Mouse (Mus musculus) neural tube, embryonic 12.5 days (tissue): ENCODE measurements around the gene Clec3a. TPM values are rescaled to one million over a fixed set of nuclear protein-coding genes. Genes with fewer than 3 reads are reported as not detected.

Experiments used
- ATAC-seq: fragments of 200-750 bp; cut with Nextera tagmentation; 2 replicates; pipeline ENCODE4 v1.8.0; 2017; ENCODE audit warnings: low read depth, mild to moderate bottlenecking, moderate TSS enrichment, moderate library complexity; ENCODE audit not compliant: low FRiP score
- H3K27ac ChIP-seq: fragments of 300-500 bp; sonication (generic); 2 replicates; pipeline ENCODE4 v1.5.1; 2016
- H3K27me3 ChIP-seq: fragments of 300-500 bp; sonication (generic); replicated peaks from 2 replicates; pipeline ENCODE4 v1.6.1; 2016; ENCODE audit warnings: mild to moderate bottlenecking
- H3K36me3 ChIP-seq: fragments of 300-500 bp; sonication (generic); 2 replicates; pipeline ENCODE4 v1.6.1; 2016; ENCODE audit warnings: mild to moderate bottlenecking
- H3K4me1 ChIP-seq: fragments of 300-500 bp; sonication (generic); 2 replicates; pipeline ENCODE4 v1.6.1; 2016
- H3K4me2 ChIP-seq: fragments of 300-500 bp; sonication (generic); replicated peaks from 2 replicates; pipeline ENCODE4 v1.6.1; 2016; ENCODE audit warnings: mild to moderate bottlenecking
- H3K4me3 ChIP-seq: fragments of 300-500 bp; sonication (generic); 2 replicates; pipeline ENCODE4 v1.5.1; 2016
- H3K9ac ChIP-seq: fragments of 300-500 bp; sonication (generic); 2 replicates; pipeline ENCODE4 v1.6.1; 2016; ENCODE audit warnings: mild to moderate bottlenecking
- H3K9me3 ChIP-seq: fragments of 300-500 bp; sonication (generic); 2 replicates; pipeline ENCODE4 v1.6.1; 2016; ENCODE audit warnings: mild to moderate bottlenecking
- WGBS: fragments of 180-500 bp; shearing (Covaris S2); methylation state at CpG from one replicate; pipeline ENCODE4 v1.1.7; 2016; 5-methylcytosine and 5-hydroxymethylcytosine counted together
- polyA plus RNA-seq: library from polyadenylated mRNA; unstranded; fragments of >200 nt; fragmentation: Nextera tagmentation; extraction: Ambion mirVana; gene quantifications from 2 replicates; pipeline ENCODE4 v1.2.1, GENCODE M21; 2016

The Clec3a gene
- 0.37 TPM in 1 of 2 replicates, not detected in the other for polyA plus RNA-seq

- no peaks in the 10 kb centered on the region for H3K4me1 ChIP-seq
- H3K9me3 ChIP-seq = no peaks in the 10 kb centered on the region
- no peak within 1 kb of the TSS for H3K4me2 ChIP-seq
- no peak within 1 kb of the TSS for H3K27ac ChIP-seq
- WGBS = 88% methylated on average over 8 of the region's 8 CpGs
- ATAC-seq = no peak
- no peaks in the 10 kb centered on the region for H3K36me3 ChIP-seq
- no peak within 1 kb of the TSS for H3K4me3 ChIP-seq
- H3K9ac ChIP-seq = no peak within 1 kb of the TSS
- H3K27me3 ChIP-seq = no peaks in the 10 kb centered on the region
These were observed at the start of gene Clec3a for GRCm38 (mm10) chr8:114417786-114418185. TSS of gene Clec3a (plus strand) at chr8:114418086.

- no peaks in the 10 kb centered on the region for H3K27me3 ChIP-seq
- no peak overlapping the region for H3K4me3 ChIP-seq
- no peaks in the 10 kb centered on the region for H3K9me3 ChIP-seq
- peak overlapping the region; percentile 38 for H3K4me2 ChIP-seq
- ATAC-seq = no peak
- H3K27ac ChIP-seq = no peak overlapping the region
- no peak overlapping the region for H3K9ac ChIP-seq
- WGBS = 40% methylated on average over 27 of the region's 27 CpGs
- H3K4me1 ChIP-seq = no peaks in the 10 kb centered on the region
- H3K36me3 ChIP-seq = 0 out of 2 replicates have a peak, but pooled peaks cover 2% of the 10 kb centered on the region
These were observed 48.6 kb upstream of the Clec3a start for GRCm38 (mm10) chr8:114369038-114369976.

DNA sequence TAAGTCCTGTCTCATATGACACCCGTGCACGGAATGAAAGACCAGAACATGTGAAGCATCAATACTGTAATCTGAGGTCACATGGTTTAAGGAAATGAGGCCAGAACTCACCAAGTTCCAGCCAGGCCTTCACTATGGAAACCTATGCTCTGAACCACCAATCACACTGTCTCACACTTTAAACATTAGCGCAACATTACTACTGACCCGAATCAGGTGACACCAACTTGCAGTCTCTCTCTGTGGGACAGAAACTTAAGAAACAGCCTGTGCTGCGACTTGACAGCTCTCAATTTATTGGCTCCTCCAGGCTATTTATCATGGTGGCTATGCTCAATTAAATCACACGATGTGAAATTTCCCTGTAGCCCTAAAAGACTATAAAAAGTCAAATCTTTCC is 43.5 kb upstream of the Clec3a start:
- Histone ChIP-seq H3K9ac (no peak overlapping the region), H3K4me1 (no peaks in the 10 kb centered on the region), H3K27ac (no peak overlapping the region), H3K4me2 (no peak overlapping the region), H3K36me3 (0 out of 2 replicates have a peak, but pooled peaks cover 2% of the 10 kb centered on the region), H3K9me3 (no peaks in the 10 kb centered on the region), H3K27me3 (no peaks in the 10 kb centered on the region), H3K4me3 (no peak overlapping the region)
- WGBS = 64% methylated on average over 6 of the region's 6 CpGs
- no peak for ATAC-seq

DNA sequence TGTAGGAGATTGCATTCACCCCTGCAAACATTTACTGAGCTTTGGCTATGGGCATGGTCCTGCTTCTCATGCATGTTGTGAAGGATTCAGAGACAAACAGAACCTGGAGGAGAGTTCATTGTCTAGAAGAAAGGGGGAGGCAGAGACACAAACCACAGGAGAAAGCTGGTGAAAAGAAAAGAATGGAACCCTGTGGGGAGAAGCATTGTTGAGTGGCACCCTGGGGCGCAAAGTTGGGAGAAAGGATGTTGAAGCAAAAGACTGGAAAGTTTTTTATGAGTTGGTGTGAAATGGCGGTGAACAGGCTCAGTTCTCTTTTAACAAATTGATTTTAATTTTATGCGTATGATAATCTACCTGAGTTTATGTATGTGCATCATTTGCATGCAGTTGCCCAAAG is 33.7 kb upstream of the Clec3a start:
- no peaks in the 10 kb centered on the region for H3K27me3 ChIP-seq
- WGBS = 72% methylated on average over 3 of the region's 3 CpGs
- no peaks in the 10 kb centered on the region for H3K4me1 ChIP-seq
- H3K27ac ChIP-seq = no peak overlapping the region
- no peak overlapping the region for H3K9ac ChIP-seq
- no peak overlapping the region for H3K4me3 ChIP-seq
- no peak overlapping the region for H3K4me2 ChIP-seq
- no peak for ATAC-seq
- H3K9me3 ChIP-seq = no peaks in the 10 kb centered on the region
- no peaks in the 10 kb centered on the region for H3K36me3 ChIP-seq

DNA sequence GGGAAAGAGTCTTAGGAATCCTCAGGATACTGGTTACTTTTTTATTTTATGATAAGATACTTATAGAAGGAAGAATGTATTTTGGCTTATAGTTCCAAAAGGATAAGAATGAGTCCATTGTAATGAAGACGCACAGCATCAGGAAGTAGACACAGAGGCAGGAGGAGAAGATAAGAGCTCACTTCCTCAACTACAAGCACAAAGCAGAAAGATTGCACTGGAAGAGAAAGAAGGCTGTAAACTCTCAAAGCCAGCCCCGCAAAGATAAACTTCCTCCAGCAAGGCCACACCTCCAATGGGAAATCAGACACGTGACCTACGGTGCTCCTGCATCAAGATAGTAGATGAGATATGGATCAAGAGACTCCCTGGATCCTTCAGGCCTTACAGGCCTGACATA is 30.4 kb upstream of the Clec3a start:
- Histone ChIP-seq H3K9me3 (no peaks in the 10 kb centered on the region), H3K27ac (no peak overlapping the region), H3K27me3 (no peaks in the 10 kb centered on the region), H3K4me3 (no peak overlapping the region), H3K4me1 (no peaks in the 10 kb centered on the region), H3K36me3 (no peaks in the 10 kb centered on the region), H3K4me2 (no peak overlapping the region), H3K9ac (no peak overlapping the region)
- no peak for ATAC-seq
- 87% methylated on average over 4 of the region's 4 CpGs for WGBS

DNA sequence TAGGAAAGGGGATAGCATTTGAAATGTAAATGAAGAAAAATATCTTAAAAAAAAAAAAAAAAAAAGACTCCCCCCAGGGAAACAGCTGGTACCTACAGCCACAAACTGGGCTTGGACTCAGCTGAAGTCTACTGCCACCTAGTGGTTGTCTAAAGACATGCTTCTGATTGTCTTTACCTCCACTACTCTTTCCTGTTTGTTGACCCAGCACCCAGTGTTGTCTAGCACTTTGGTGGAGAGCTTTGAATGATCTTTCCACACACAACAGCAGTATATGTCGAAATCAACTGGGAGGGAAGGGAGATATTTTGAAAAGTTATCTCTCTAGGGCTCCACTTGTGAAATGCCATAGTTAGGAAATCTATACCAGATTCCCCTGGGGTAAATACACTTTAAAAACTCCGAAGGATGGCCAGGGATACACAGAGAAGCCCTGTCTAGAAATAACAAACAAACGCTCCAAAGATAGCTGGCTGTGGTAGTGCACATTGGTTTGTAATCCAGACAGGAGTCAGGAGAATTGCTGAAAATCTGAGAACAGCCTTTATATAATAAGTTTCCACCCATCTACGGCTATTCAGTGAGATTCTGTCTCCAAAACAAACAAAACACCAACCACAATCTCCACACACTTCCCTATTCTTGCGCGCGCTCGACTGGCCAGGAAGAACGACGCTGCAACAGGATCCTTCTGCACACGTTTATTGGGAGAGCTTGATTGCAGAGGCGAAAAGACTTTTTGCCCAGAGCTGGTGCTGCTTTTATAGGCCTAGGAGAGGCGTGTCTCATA is 27.2 kb upstream of the Clec3a start:
- H3K4me3 ChIP-seq = no peak overlapping the region
- H3K9ac ChIP-seq = no peak overlapping the region
- 92% methylated on average over 12 of the region's 13 CpGs for WGBS
- H3K4me1 ChIP-seq = no peaks in the 10 kb centered on the region
- no peak overlapping the region for H3K27ac ChIP-seq
- H3K36me3 ChIP-seq = no peaks in the 10 kb centered on the region
- H3K9me3 ChIP-seq = no peaks in the 10 kb centered on the region
- ATAC-seq = no peak
- H3K27me3 ChIP-seq = no peaks in the 10 kb centered on the region
- no peak overlapping the region for H3K4me2 ChIP-seq

DNA sequence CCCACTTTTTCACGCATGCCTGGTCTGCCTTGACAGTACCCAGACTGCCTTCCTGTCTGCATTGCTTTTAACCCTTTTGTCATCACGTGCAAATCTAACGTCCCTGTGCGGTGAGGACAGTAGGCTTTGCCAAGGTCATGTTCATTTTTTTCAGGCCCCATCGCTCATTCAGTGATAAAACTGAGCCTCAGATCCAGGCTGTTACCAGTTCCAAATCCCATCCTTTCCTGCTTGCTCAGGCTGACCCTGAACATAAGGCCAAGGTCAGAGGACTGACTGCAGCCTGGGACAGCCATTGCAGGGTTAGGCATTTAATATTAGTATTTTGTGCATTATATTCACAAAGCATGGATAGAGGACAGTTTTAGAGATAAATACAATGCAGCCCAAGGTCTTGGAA is 19.6 kb upstream of the Clec3a start:
- no peaks in the 10 kb centered on the region for H3K9me3 ChIP-seq
- no peak for ATAC-seq
- no peak overlapping the region for H3K9ac ChIP-seq
- H3K27ac ChIP-seq = no peak overlapping the region
- H3K4me2 ChIP-seq = no peak overlapping the region
- H3K36me3 ChIP-seq = no peaks in the 10 kb centered on the region
- no peaks in the 10 kb centered on the region for H3K4me1 ChIP-seq
- 93% methylated on average over 5 of the region's 5 CpGs for WGBS
- H3K4me3 ChIP-seq = no peak overlapping the region
- no peaks in the 10 kb centered on the region for H3K27me3 ChIP-seq

DNA sequence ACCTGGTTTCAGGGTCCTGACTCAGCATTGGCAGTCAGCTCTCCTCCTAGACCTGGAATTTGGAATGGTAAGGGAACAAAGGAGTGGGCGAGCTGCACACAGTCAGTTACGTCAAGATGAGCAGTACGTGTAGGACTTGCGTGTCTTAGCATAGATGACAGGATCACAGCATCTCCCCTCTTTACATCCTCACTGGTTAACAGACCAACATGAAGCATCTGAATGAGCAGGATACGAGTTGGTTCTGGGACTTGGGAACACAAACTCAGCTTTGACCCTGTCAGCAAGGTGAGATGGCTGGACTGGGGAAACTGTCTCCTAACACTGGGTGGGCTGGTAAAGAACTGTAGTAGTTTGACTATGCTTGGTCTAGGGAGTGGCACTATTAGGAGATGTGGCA is 18.6 kb upstream of the Clec3a start:
- no peak for ATAC-seq
- H3K36me3 ChIP-seq = no peaks in the 10 kb centered on the region
- H3K9ac ChIP-seq = no peak overlapping the region
- WGBS = 93% methylated on average over 5 of the region's 5 CpGs
- H3K27me3 ChIP-seq = no peaks in the 10 kb centered on the region
- no peak overlapping the region for H3K4me2 ChIP-seq
- H3K27ac ChIP-seq = no peak overlapping the region
- no peaks in the 10 kb centered on the region for H3K4me1 ChIP-seq
- no peaks in the 10 kb centered on the region for H3K9me3 ChIP-seq
- no peak overlapping the region for H3K4me3 ChIP-seq

DNA sequence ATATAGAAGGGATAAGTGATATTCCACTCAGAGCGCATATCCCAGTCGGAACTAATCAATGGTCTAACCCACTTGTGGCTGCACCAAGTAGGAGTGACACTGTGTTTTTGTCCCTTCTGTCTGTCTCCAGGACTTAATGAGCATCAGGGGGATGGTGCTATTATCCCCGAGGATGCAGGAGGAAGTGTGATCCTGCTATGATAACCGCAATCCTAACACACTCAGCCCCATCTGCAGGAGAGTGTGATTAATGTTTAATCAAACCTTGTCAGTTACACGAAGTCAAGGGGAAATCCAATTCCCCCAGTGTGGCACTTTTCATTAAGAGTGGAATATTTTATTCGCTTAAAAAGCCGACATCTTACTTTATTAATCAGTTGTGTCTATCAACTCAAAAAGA is 16.2 kb upstream of the Clec3a start:
- H3K4me1 ChIP-seq = no peaks in the 10 kb centered on the region
- H3K4me3 ChIP-seq = no peak overlapping the region
- WGBS = 61% methylated on average over 7 of the region's 7 CpGs
- no peak overlapping the region for H3K27ac ChIP-seq
- no peak for ATAC-seq
- H3K27me3 ChIP-seq = no peaks in the 10 kb centered on the region
- H3K36me3 ChIP-seq = no peaks in the 10 kb centered on the region
- no peaks in the 10 kb centered on the region for H3K9me3 ChIP-seq
- H3K4me2 ChIP-seq = no peak overlapping the region
- H3K9ac ChIP-seq = no peak overlapping the region

DNA sequence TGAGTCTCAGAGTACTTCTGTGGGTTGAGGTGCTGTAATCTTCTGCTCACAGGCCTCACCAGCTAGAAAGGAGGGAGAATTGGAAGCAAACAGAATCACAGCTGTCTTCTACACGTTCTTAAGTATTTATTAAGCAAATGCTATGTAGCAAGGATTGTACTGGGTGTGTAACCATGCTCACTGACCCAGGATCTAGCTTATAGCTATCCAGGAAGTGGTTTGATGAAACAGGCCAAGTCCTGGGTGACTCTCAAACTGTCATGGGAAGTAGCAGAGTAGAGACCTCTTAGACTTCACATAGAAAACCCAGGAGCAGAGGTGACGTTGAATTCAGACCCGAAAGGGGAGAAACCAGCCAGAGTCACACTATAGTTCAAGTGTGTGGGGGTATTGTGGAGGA is 6.5 kb upstream of the Clec3a start:
- no peaks in the 10 kb centered on the region for H3K9me3 ChIP-seq
- H3K27me3 ChIP-seq = no peaks in the 10 kb centered on the region
- H3K4me2 ChIP-seq = no peak overlapping the region
- H3K4me3 ChIP-seq = no peak overlapping the region
- H3K9ac ChIP-seq = no peak overlapping the region
- no peaks in the 10 kb centered on the region for H3K4me1 ChIP-seq
- H3K36me3 ChIP-seq = no peaks in the 10 kb centered on the region
- 84% methylated on average over 3 of the region's 3 CpGs for WGBS
- H3K27ac ChIP-seq = no peak overlapping the region
- ATAC-seq = no peak

DNA sequence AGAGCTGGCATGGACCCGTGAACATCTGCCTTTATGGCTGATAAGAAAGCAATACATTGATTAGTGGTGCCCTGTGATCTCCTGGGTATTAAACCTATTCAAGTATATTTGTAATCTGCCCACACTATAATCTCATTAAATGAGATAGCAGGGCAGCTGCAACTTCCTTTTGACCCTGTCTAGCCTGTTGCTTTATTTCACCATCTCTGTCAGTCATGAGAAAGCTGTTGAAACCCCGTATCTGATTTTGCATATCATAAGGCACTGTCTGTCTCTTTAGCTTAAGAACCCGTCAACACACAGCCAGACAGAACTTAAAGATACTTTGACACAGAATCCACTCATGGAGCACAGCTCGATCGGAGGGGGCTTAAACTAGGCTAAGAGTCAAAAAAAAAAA is 600 bp downstream of the Clec3a start:
- H3K9me3 ChIP-seq = no peaks in the 10 kb centered on the region
- H3K36me3 ChIP-seq = no peaks in the 10 kb centered on the region
- H3K4me3 ChIP-seq = no peak overlapping the region
- no peaks in the 10 kb centered on the region for H3K4me1 ChIP-seq
- WGBS = 89% methylated on average over 5 of the region's 5 CpGs
- no peak overlapping the region for H3K9ac ChIP-seq
- no peak for ATAC-seq
- no peak overlapping the region for H3K27ac ChIP-seq
- no peaks in the 10 kb centered on the region for H3K27me3 ChIP-seq
- H3K4me2 ChIP-seq = no peak overlapping the region

DNA sequence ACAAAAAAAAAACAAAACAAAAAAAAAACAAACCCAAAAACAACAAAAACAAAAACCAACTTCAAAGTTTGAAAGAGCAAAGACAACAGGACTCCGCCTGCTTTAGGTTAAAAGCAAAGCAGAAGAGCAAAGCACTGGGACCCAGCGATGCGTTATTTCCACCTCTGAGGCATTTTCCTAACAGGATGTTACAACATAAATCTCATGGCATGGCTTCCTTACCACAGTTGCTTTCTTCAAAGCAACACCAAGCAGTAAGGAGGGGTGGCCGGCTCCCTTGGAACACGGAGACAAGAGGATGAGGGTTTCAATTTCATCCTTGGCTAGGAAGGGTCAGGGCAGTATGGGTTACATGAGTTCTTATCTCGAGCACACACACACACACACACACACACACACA is 1.0 kb downstream of the Clec3a start:
- H3K4me3 ChIP-seq = no peak overlapping the region
- ATAC-seq = no peak
- H3K9me3 ChIP-seq = no peaks in the 10 kb centered on the region
- H3K4me1 ChIP-seq = no peaks in the 10 kb centered on the region
- H3K36me3 ChIP-seq = no peaks in the 10 kb centered on the region
- no peak overlapping the region for H3K9ac ChIP-seq
- H3K4me2 ChIP-seq = no peak overlapping the region
- WGBS = 67% methylated on average over 6 of the region's 6 CpGs
- H3K27me3 ChIP-seq = no peaks in the 10 kb centered on the region
- no peak overlapping the region for H3K27ac ChIP-seq
